Mouse (Mus musculus) heart, embryonic 15.5 days (tissue): ENCODE measurements around the gene Trcg1. TPM values are rescaled to one million over a fixed set of nuclear protein-coding genes. Genes with fewer than 3 reads are reported as not detected.

Experiments used
- polyA plus RNA-seq: library from polyadenylated mRNA; unstranded; fragments of >200 nt; fragmentation: Nextera tagmentation; extraction: Ambion mirVana; gene quantifications from 2 replicates; pipeline ENCODE4 v1.2.1, GENCODE M21; 2015

Gene Trcg1
- polyA plus RNA-seq, 1 experiment from 2014 or later, result not detected

Other genes with a start within 250 kb of the Trcg1 start
- 13.4 and 17.1 TPM in 2 replicates for gene Ptpn9, start 241.6 kb upstream of the Trcg1 start, polyA plus RNA-seq
- 15.7 and 24.4 TPM in 2 replicates for gene Sin3a, start 164.5 kb upstream of the Trcg1 start, polyA plus RNA-seq
- gene Man2c1, start 105.9 kb upstream of the Trcg1 start, polyA plus RNA-seq, result 45.6 and 65.5 TPM in 2 replicates
- 5.7 and 7.0 TPM in 2 replicates for gene Neil1, start 88.3 kb upstream of the Trcg1 start, polyA plus RNA-seq
- gene Commd4, start 78.2 kb upstream of the Trcg1 start, polyA plus RNA-seq, result 57.7 and 73.4 TPM in 2 replicates
- 9.1 and 13.9 TPM in 2 replicates for gene 1700017B05Rik, start 26.1 kb downstream of the Trcg1 start, polyA plus RNA-seq
- 17.0 and 20.0 TPM in 2 replicates for gene Ppcdc, start 203.6 kb downstream of the Trcg1 start, polyA plus RNA-seq
- 7.6 and 9.7 TPM in 2 replicates for gene Scamp5, start 231.5 kb downstream of the Trcg1 start, polyA plus RNA-seq